Comparison of ENCODE assay signal across 21 mouse cellular contexts in genomic region chr1:134146066-134146465, GRCm38 (mm10). TPM values are rescaled to one million over a fixed set of nuclear protein-coding genes. Genes with fewer than 3 reads are reported as not detected.
DNase-seq lines count a peak whose midpoint lies in the region; ATAC-seq lines count a peak whose summit lies in the region.
"Had no signal": no experiment of that assay in that cellular context is flagged by ENCODE, and none has a peak within 500 bp of the region (broad histone marks: within the 10 kb centered on the region; RNA-seq: fewer than 3 reads in every experiment).

No protein-coding gene starts in this region.

- H3K4me3 ChIP-seq in midbrain, embryonic 11.5 days (ENCODE audit: low read depth, low read length) = no peak overlapping the region
- H3K4me3 ChIP-seq in midbrain, embryonic 15.5 days = no peak overlapping the region
- H3K4me3 ChIP-seq: embryonic facial prominence, embryonic 13.5 days; forebrain, embryonic 10.5 days; limb, embryonic 13.5 days; liver, embryonic 15.5 days had no signal

- H3K9ac ChIP-seq in midbrain, embryonic 11.5 days (ENCODE audit: low read length) = no peak overlapping the region
- no peak overlapping the region for H3K9ac ChIP-seq in midbrain, embryonic 15.5 days
- H3K9ac ChIP-seq: embryonic facial prominence, embryonic 13.5 days; limb, embryonic 13.5 days; liver, embryonic 15.5 days had no signal

- no peaks in the 10 kb centered on the region for H3K36me3 ChIP-seq in midbrain, embryonic 11.5 days (ENCODE audit: control insufficient read depth, insufficient read depth, low read length)
- H3K36me3 ChIP-seq in midbrain, embryonic 15.5 days (replicated peaks) = no peaks in the 10 kb centered on the region
- H3K36me3 ChIP-seq: embryonic facial prominence, embryonic 13.5 days; forebrain, embryonic 10.5 days; limb, embryonic 13.5 days; liver, embryonic 15.5 days had no signal

- H3K4me1 ChIP-seq in midbrain, embryonic 11.5 days (ENCODE audit: control insufficient read depth, insufficient read depth, low read length) = 0 out of 2 replicates have a peak, but pooled peaks cover 5% of the 10 kb centered on the region
- peaks cover 14% of the 10 kb centered on the region for H3K4me1 ChIP-seq in midbrain, embryonic 15.5 days

- DNase-seq in midbrain, embryonic 11.5 days (ENCODE audit: low spot score, missing footprints) = peak; percentile 23
- DNase-seq in frontal cortex, postnatal 14 days (ENCODE audit: low spot score in 2 of 2) = peak; percentile 34 to 40
- peak; percentile 19 to 28 for DNase-seq in layer of hippocampus, postnatal 14 days (ENCODE audit: low spot score in 2 of 2)
- peak; percentile 66 to 79 for DNase-seq in right cerebral cortex, postnatal 10 days (ENCODE audit: low spot score in 2 of 2)
- no peak for DNase-seq in cerebellum, adult 11 months
- DNase-seq in heart, adult 8-10 months (ENCODE audit: low spot score) = no peak
- DNase-seq: cerebellum, adult 18-20 months; gastrocnemius, postnatal 10 days; heart, postnatal 4 days; kidney, adult 18-20 months; kidney, postnatal 36 days; lung, postnatal 14 days; retina, postnatal 1 day had no signal

- H3K27ac ChIP-seq in midbrain, embryonic 11.5 days (ENCODE audit: low read depth, low read length) = no peak overlapping the region
- H3K27ac ChIP-seq in midbrain, embryonic 15.5 days = no peak overlapping the region
- H3K27ac ChIP-seq: embryonic facial prominence, embryonic 13.5 days; forebrain, embryonic 10.5 days; hindbrain, postnatal 0 days; limb, embryonic 13.5 days; liver, embryonic 15.5 days had no signal

- no peak overlapping the region for H3K4me2 ChIP-seq in midbrain, embryonic 11.5 days
- no peak overlapping the region for H3K4me2 ChIP-seq in midbrain, embryonic 15.5 days
- H3K4me2 ChIP-seq: embryonic facial prominence, embryonic 13.5 days; heart, embryonic 11.5 days; limb, embryonic 13.5 days; liver, embryonic 15.5 days had no signal

- no peaks in the 10 kb centered on the region for H3K27me3 ChIP-seq in midbrain, embryonic 11.5 days (ENCODE audit: control insufficient read depth, insufficient read depth, low read length)
- H3K27me3 ChIP-seq in midbrain, embryonic 15.5 days (replicated peaks) = no peaks in the 10 kb centered on the region
- H3K27me3 ChIP-seq: embryonic facial prominence, embryonic 13.5 days had no signal

- no peaks in the 10 kb centered on the region for H3K9me3 ChIP-seq in midbrain, embryonic 11.5 days (ENCODE audit: control insufficient read depth, low read length)
- no peaks in the 10 kb centered on the region for H3K9me3 ChIP-seq in midbrain, embryonic 15.5 days
- H3K9me3 ChIP-seq: embryonic facial prominence, embryonic 13.5 days; forebrain, embryonic 10.5 days; limb, embryonic 13.5 days; liver, embryonic 15.5 days had no signal

- ATAC-seq in midbrain, embryonic 11.5 days (ENCODE audit: low FRiP score) = no peak
- ATAC-seq in midbrain, embryonic 15.5 days (replicated peaks) = no peak
- ATAC-seq in erythroid progenitor cell, adult 5-6 weeks (replicated peaks; ENCODE audit: low FRiP score, poor library complexity, severe bottlenecking) = no peak
- ATAC-seq: hindbrain, postnatal 0 days had no signal

- WGBS in midbrain, embryonic 11.5 days = 92% methylated on average over 8 of the region's 8 CpGs
- 77% methylated on average over 8 of the region's 8 CpGs for WGBS in midbrain, embryonic 15.5 days

RNA-seq across cellular contexts. Expression of gene Chit1, which starts 35.0 kb away (rescaled TPM):
- polyA plus RNA-seq in midbrain, embryonic 11.5 days (2014; fragmentation: Nextera tagmentation; extraction: Ambion mirVana) = not detected in 2 replicates
- 0.09 and 0.10 TPM in 2 replicates for polyA plus RNA-seq in midbrain, embryonic 15.5 days (2015; fragmentation: Nextera tagmentation; extraction: Ambion mirVana)
- total RNA-seq in layer of hippocampus, postnatal 14 days (2021) = under 1 TPM in 1 of 2 experiments, not detected in 1; 0.39 TPM
- not detected for total RNA-seq in heart, adult 8-10 months (2022)
- 1.1 and 4.2 TPM in 2 replicates for total RNA-seq in erythroid progenitor cell, adult 5-6 weeks (2015; ENCODE audit: low replicate concordance)
- total RNA-seq in erythroid progenitor cell, adult 5-6 weeks (2017; ENCODE audit: low replicate concordance) = not detected in 2 replicates
- total RNA-seq: heart, postnatal 4 days; hindbrain, postnatal 0 days had no signal
- polyA plus RNA-seq: embryonic facial prominence, embryonic 13.5 days; forebrain, embryonic 10.5 days had no signal

RNA-seq across cellular contexts. Expression of gene Chil1, which starts 35.9 kb away (rescaled TPM):
- 1.8 and 2.2 TPM in 2 replicates for polyA plus RNA-seq in midbrain, embryonic 11.5 days (2014; fragmentation: Nextera tagmentation; extraction: Ambion mirVana)
- 1.5 and 3.3 TPM in 2 replicates for polyA plus RNA-seq in midbrain, embryonic 15.5 days (2015; fragmentation: Nextera tagmentation; extraction: Ambion mirVana)
- 1 to 10 TPM; 8.0 to 8.5 TPM for total RNA-seq in layer of hippocampus, postnatal 14 days (2021)
- 1 to 10 TPM in 1 of 4 experiments, under 1 TPM in 3; 0.38 to 2.7 (median 0.51) TPM for total RNA-seq in heart, adult 8-10 months (2022)
- 19.3 and 76.8 TPM in 2 replicates for total RNA-seq in erythroid progenitor cell, adult 5-6 weeks (2015; ENCODE audit: low replicate concordance)
- 13.9 and 22.5 TPM in 2 replicates for total RNA-seq in erythroid progenitor cell, adult 5-6 weeks (2017; ENCODE audit: low replicate concordance)
- polyA plus RNA-seq: forebrain, embryonic 10.5 days had no signal

RNA-seq across cellular contexts. Expression of gene Mybph, which starts 47.2 kb away (rescaled TPM):
- 0.12 and 0.22 TPM in 2 replicates for polyA plus RNA-seq in midbrain, embryonic 11.5 days (2014; fragmentation: Nextera tagmentation; extraction: Ambion mirVana)
- polyA plus RNA-seq in midbrain, embryonic 15.5 days (2015; fragmentation: Nextera tagmentation; extraction: Ambion mirVana) = 0.13 and 0.19 TPM in 2 replicates
- total RNA-seq in layer of hippocampus, postnatal 14 days (2021) = under 1 TPM in 1 of 2 experiments, not detected in 1; 0.18 TPM
- total RNA-seq in heart, adult 8-10 months (2022) = under 1 TPM in 1 of 4 experiments, not detected in 3; 0.28 TPM
- total RNA-seq in erythroid progenitor cell, adult 5-6 weeks (2015; ENCODE audit: low replicate concordance) = not detected in 2 replicates
- total RNA-seq in erythroid progenitor cell, adult 5-6 weeks (2017; ENCODE audit: low replicate concordance) = 0.39 TPM in 1 of 2 replicates, not detected in the other
- total RNA-seq: heart, postnatal 4 days; hindbrain, postnatal 0 days had no signal

Comparison
In these comparisons a context has a peak if more than half of its experiments do, and no peak if none do; other contexts are left out.
1. DNase-seq: peak in midbrain, embryonic 11.5 days (single experiment), frontal cortex, postnatal 14 days (2 of 2), layer of hippocampus, postnatal 14 days (2 of 2) and right cerebral cortex, postnatal 10 days (2 of 2); none in cerebellum, adult 11 months (single experiment) and heart, adult 8-10 months (single experiment).